Mouse (Mus musculus) urinary bladder, postnatal 36 days (tissue): Measurements from ENCODE around the gene Sos2.
A peak's percentile ranks its signal among the peaks of the same experiment; 100 is the strongest.
"Not testable (repeated sequence)": the region's sequence is repeated elsewhere in the genome, so short reads cannot be mapped to it uniquely, and the experiment has no call there.

Experiments
- DNase-seq, 2 experiments: peaks; one replicate each; pipeline ENCODE4 v3.0.0; 2022; ENCODE audit warnings: low spot score in 2 of 2, mixed read lengths in 1 of 2

The Sos2 gene

GRCm38 (mm10) chr12:69674576-69675537, 6.8 kb downstream of the Sos2 start:
- DNase-seq = no peak

GRCm38 (mm10) chr12:69674176-69674575, 7.5 kb downstream of the Sos2 start:
- DNase-seq = no peak

GRCm38 (mm10) chr12:69666721-69667120, 14.9 kb downstream of the Sos2 start:
- no peak for DNase-seq

GRCm38 (mm10) chr12:69661658-69662057, 20.0 kb downstream of the Sos2 start:
- no peak for DNase-seq

GRCm38 (mm10) chr12:69653973-69654372, 27.7 kb downstream of the Sos2 start:
- not testable (repeated sequence) for DNase-seq

- no peak for DNase-seq
Measured at GRCm38 (mm10) chr12:69649511-69649910, 32.1 kb downstream of the Sos2 start.

- DNase-seq = no peak
Measured at GRCm38 (mm10) chr12:69645821-69646616, 35.6 kb downstream of the Sos2 start.

- DNase-seq = no peak
Measured at GRCm38 (mm10) chr12:69644877-69645276, 36.8 kb downstream of the Sos2 start.

GRCm38 (mm10) chr12:69642877-69643276, 38.8 kb downstream of the Sos2 start:
- no peak for DNase-seq

- no peak for DNase-seq
Measured at GRCm38 (mm10) chr12:69634761-69635160, 46.9 kb downstream of the Sos2 start.

GRCm38 (mm10) chr12:69618590-69618989, 63.1 kb downstream of the Sos2 start:
- DNase-seq = not testable (repeated sequence)

- DNase-seq = no peak
Measured at GRCm38 (mm10) chr12:69604367-69604766, 77.3 kb downstream of the Sos2 start.

- no peak for DNase-seq
Measured at GRCm38 (mm10) chr12:69597446-69597845, 84.2 kb downstream of the Sos2 start.

GRCm38 (mm10) chr12:69593130-69593529, 88.5 kb downstream of the Sos2 start:
- DNase-seq = no peak

GRCm38 (mm10) chr12:69583270-69583629, 98.4 kb downstream of the Sos2 start:
- DNase-seq = no peak

GRCm38 (mm10) chr12:69582613-69583269, 98.9 kb downstream of the Sos2 start, which contains the start of gene Vcpkmt:
Vcpkmt (minus strand) TSS chr12:69583028.
- peak; percentile 78 to 85 for DNase-seq

- no peak for DNase-seq
Measured at GRCm38 (mm10) chr12:69582216-69582612, 99.4 kb downstream of the Sos2 start.

GRCm38 (mm10) chr12:69579623-69580022, 102.0 kb downstream of the Sos2 start:
- DNase-seq = no peak

- no peak for DNase-seq
Measured at GRCm38 (mm10) chr12:69576120-69576627, 105.5 kb downstream of the Sos2 start.

- DNase-seq = peak; percentile 62 to 73
Measured at GRCm38 (mm10) chr12:69573916-69574881, 107.5 kb downstream of the Sos2 start.

- DNase-seq = no peak
Measured at GRCm38 (mm10) chr12:69573271-69573670, 108.4 kb downstream of the Sos2 start.
